Mouse (Mus musculus): ENCODE data around the gene Itgb3. TPM values are rescaled to one million over a fixed set of nuclear protein-coding genes. Genes with fewer than 3 reads are reported as not detected.

Itgb3 gene
- total RNA-seq, 2 experiments from 2014 or later = 1.2 to 1.7 TPM

GRCm38 (mm10) chr11:104622040-104622962 is 14.5 kb downstream of the Itgb3 start:
- DNase-seq = peak; percentile 44

GRCm38 (mm10) chr11:104624791-104625391 is 17.1 kb downstream of the Itgb3 start:
- peak; percentile 71 for DNase-seq

GRCm38 (mm10) chr11:104625453-104626402 is 17.9 kb downstream of the Itgb3 start:
- DNase-seq = peak; percentile 79

GRCm38 (mm10) chr11:104626635-104627034 is 18.8 kb downstream of the Itgb3 start:
- no peak for DNase-seq

DNA sequence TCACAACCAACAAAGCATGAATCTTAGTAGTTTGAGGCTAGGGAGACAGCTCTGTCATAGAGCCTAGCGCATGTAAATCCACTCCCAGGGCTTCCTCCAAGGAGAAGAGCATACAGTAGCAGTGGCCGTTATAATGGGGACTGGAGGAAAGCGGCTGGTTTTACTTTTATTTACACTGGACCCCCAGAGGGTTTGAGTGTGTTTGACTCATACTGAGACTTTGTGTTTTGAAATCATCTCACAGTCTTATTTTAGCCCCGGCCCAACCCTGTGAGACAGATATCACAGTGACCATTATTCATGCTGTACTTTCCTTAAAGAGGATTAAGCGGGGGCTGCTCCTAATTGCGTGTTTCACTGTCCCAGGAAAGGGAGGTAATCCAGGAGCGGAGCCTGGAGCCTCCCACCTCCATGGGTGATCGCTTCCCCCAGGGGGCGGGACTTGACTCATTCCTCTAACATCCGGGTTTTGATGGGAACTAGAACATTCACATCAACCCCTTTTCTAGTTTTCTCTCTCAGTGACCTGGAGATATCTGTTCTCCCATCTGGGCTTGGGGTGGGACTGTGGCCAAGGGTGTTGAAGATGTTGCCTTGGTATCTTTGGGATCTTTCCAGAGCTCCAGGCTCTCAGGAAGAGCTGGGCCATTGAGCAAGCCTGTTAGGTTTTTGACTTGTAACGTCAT is 20.0 kb downstream of the Itgb3 start:
- DNase-seq = no peak

- DNase-seq = no peak
These were observed 20.8 kb downstream of the Itgb3 start for GRCm38 (mm10) chr11:104628566-104628965.

DNA sequence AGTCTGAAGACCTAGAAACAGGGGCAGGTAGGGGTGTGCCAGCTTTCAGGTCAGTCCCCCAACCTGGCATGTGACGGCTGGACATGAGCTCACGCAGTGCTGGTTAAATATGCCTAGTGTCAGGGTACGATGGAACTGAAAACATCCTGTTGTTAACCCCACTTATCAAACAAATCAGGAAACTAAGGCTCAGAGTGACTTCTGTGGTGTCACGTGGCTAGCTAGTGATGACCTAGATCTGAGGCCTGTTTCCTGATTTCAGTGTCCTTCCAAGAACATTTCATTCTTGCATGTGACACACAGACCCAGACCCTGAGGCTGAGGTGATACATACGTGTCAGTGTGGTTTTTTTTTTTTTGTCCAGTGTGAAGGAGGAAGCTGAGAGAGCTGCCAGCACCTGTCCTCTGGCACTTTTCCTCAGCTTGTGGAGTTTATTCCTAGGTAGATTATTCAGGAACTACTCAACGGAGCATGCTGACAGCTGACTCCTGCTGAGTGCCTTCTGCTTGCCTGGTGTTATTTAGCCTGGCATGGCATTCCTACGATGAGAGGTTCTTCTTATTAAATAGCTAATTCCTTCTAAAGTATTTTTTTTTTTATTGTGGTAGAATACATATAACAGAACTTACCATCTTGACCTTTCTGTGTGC is 22.5 kb downstream of the Itgb3 start:
- no peak for DNase-seq

DNA sequence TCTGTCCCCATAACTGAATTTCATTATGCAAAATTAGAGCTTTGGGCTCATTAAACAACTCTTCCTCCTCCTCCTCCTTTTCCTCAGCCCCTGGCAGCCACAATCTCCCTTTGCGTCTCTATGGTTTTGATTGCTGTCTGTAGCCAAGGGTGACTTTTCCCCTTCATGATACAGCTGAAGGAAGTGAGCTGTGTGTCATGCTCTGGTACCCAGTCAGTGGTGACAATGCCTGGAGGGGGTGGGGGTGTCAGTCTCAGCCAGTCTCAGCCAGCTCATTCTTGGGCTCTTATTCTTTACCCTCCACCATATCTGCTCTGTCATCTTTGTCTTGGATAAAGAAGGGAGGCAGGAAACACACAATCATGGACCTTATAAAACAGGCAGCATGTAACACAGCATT is 23.5 kb downstream of the Itgb3 start:
- DNase-seq = no peak

DNA sequence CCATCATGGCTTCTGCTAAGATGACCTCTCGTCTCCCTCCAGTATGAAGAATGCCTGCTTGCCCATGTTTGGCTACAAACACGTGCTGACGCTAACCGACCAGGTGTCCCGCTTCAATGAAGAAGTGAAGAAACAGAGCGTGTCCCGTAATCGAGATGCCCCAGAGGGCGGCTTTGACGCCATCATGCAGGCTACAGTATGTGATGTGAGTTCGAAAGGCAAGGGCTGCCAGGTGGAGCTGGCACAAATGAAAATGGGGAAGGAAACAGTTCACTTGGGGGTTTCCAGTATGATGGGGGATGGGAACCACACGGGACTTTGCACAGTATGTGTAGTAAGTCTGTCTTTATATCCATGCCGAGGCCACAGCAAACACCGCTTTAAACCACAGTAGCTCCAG is 29.2 kb downstream of the Itgb3 start:
- DNase-seq = no peak

- no peak for DNase-seq
These were observed 30.2 kb downstream of the Itgb3 start for GRCm38 (mm10) chr11:104638006-104638405.

- no peak for DNase-seq
These were observed 31.1 kb downstream of the Itgb3 start for GRCm38 (mm10) chr11:104638906-104639305.

GRCm38 (mm10) chr11:104639634-104640033 is 31.8 kb downstream of the Itgb3 start:
- no peak for DNase-seq

DNA sequence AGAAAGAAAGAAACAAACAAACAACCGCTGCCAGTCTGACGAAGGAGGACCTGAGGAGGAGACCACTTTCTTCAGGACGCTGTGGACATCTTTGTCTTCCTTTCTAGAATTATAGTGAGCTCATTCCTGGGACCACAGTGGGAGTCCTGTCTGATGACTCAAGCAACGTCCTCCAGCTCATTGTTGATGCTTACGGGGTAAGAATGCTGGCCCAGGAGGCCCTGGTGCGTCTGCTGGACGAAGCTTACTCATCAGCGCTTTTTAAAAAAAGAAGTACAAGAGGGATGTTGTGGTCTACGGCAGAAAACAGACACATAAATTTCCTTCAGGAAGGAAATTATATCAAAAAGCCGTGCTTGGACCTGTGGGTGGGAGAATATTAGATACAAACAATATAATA is 33.1 kb downstream of the Itgb3 start:
- no peak for DNase-seq

GRCm38 (mm10) chr11:104643236-104643635 is 35.4 kb downstream of the Itgb3 start:
- no peak for DNase-seq

GRCm38 (mm10) chr11:104645402-104645801 is 37.6 kb downstream of the Itgb3 start:
- DNase-seq = no peak

- DNase-seq = no peak
These were observed 38.4 kb downstream of the Itgb3 start for GRCm38 (mm10) chr11:104646173-104646572.

DNA sequence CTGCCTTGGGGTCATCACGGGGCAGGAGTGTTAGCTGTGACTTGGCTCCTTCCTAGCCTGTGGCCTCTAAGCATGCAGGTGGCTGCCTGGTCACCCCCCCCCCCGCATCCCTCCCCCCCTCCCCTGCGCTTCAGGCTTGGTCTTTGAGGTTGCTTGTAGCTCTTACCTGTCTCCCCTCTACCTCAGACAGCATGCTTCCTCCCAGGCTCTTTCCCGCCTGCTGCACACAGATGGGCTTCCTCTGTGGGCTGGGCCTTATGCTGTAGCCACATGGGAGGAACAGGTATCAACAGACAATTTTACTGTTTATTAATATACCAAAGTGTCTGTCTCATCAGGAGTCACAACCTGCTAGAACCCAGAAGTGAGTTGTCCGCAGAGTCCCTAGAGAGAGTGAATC is 38.8 kb downstream of the Itgb3 start:
- no peak for DNase-seq

DNA sequence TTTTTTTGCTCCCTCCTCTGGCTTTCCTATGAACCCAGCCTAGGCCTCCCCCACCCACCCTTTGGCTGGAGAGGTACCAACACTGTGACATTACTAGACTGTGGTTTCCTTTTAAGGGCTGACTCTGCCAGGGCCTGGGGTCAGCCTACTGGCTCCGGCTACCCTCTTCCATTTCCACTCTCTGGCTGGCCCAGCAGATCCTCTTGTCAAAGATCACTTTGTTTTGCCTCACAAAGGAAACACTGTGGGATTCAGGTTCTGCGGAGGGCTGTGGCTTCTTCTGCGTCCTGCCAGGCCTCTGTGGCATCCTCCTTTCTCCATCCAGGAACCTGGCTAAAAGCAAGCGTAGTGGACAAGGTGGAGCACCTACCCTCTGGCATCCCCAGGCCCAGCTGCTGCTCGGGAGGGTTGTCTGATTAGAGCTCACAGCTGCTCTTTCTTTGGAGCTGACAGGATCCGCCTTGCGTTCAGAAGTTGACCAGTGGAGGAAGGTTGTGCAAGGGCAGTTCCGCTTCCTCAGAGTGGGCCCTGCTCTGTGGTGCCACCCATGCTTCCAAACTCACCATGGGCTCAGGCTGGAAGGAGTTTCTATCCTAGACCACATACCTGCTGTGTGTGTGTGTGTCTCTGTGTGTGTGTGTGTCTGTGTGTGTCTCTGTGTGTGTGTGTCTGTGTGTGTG is 39.5 kb downstream of the Itgb3 start:
- no peak for DNase-seq

DNA sequence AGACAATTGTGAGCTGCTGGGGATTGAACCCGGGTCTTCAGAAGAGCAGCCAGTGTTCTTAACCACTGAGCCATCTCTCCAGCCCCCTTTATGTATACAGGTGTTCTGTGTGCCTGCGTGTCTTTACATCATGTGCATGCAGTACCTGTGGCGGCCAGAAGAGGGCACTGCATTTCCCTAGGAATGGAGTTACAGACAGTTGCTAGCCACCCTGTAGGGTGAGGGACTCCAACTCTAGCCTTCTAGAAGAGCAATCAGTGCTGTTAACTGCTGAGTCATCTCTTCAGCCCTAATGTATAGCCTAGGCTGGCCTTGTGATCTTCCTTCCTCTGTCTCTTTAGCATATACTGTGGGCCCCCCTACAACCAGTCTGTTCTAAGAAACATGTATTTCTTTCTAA is 40.8 kb downstream of the Itgb3 start:
- no peak for DNase-seq

GRCm38 (mm10) chr11:104660599-104660998 is 52.8 kb downstream of the Itgb3 start:
- no peak for DNase-seq

DNA sequence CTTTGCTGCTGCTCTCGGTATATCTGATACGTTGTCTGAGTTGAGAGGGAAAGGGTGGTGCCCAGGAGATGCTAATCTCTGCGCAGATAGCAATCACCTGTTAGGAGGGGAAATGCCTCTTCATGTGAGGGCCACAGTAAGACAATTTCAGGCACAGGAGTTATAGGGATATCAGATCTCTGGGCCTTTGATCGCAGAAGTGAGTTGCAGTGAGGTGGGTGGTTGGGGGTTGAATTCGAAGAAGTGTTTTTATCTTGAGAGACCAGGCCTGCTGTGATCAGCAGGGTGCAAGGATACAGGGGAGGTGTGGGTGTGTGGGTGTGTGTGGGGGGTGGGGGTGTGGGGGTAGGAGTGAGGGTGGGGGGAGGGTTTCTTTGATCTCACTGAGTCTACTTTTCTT is 53.3 kb downstream of the Itgb3 start:
- no peak for DNase-seq

Data from gastrocnemius, postnatal 25 days (tissue).